Mouse (Mus musculus) hindbrain, embryonic 16.5 days (tissue): ENCODE measurements around the gene Utf1. TPM values are rescaled to one million over a fixed set of nuclear protein-coding genes. Genes with fewer than 3 reads are reported as not detected.

ENCODE experiments used
- ATAC-seq: fragments of 200-750 bp; cut with Nextera tagmentation; 2 replicates; pipeline ENCODE4 v1.8.0; 2017; ENCODE audit warnings: moderate TSS enrichment, moderate library complexity
- H3K27ac ChIP-seq: fragments of 300-500 bp; sonication (generic); 2 replicates; pipeline ENCODE4 v1.5.1; 2014; ENCODE audit warnings: low read depth, mild to moderate bottlenecking, control low read depth, low read length, moderate library complexity
- H3K27me3 ChIP-seq: fragments of 300-500 bp; sonication (generic); replicated peaks from 2 replicates; pipeline ENCODE4 v1.6.1; 2014; ENCODE audit warnings: low read length; ENCODE audit not compliant: control insufficient read depth, insufficient read depth
- H3K36me3 ChIP-seq: fragments of 300-500 bp; sonication (generic); 2 replicates; pipeline ENCODE4 v1.6.1; 2014; ENCODE audit warnings: mild to moderate bottlenecking, low read length, moderate library complexity, mixed read lengths; ENCODE audit not compliant: control insufficient read depth, insufficient read depth
- H3K4me1 ChIP-seq: fragments of 300-500 bp; sonication (generic); 2 replicates; pipeline ENCODE4 v1.6.1; 2014; ENCODE audit warnings: low read depth, low read length; ENCODE audit not compliant: control insufficient read depth, insufficient read depth
- H3K4me2 ChIP-seq: fragments of 300-500 bp; sonication (generic); 2 replicates; pipeline ENCODE4 v1.6.1; 2014; ENCODE audit warnings: mild to moderate bottlenecking, low read length, control low read depth, moderate library complexity
- H3K4me3 ChIP-seq: fragments of 300-500 bp; sonication (generic); 2 replicates; pipeline ENCODE4 v1.5.1; 2014; ENCODE audit warnings: mild to moderate bottlenecking, low read length, control low read depth, moderate library complexity
- H3K9ac ChIP-seq: fragments of 300-500 bp; sonication (generic); 2 replicates; pipeline ENCODE4 v1.6.1; 2014; ENCODE audit warnings: low read depth, mild to moderate bottlenecking, control low read depth, low read length, moderate library complexity
- H3K9me3 ChIP-seq: fragments of 300-500 bp; sonication (generic); 2 replicates; pipeline ENCODE4 v1.6.1; 2014; ENCODE audit warnings: mild to moderate bottlenecking, low read length, moderate library complexity; ENCODE audit not compliant: control insufficient read depth
- WGBS: fragments of 180-500 bp; shearing (Covaris S2); extraction: QIAGEN DNeasy Blood & Tissue Kit; methylation state at CpG from one replicate; pipeline ENCODE4 v1.1.7; 2014; 5-methylcytosine and 5-hydroxymethylcytosine counted together
- polyA plus RNA-seq: library from polyadenylated mRNA; unstranded; fragments of >200 nt; fragmentation: Nextera tagmentation; extraction: Ambion mirVana; gene quantifications from 2 replicates; pipeline ENCODE4 v1.2.1, GENCODE M21; 2015

Utf1 gene
- polyA plus RNA-seq, 1 experiment from 2014 or later = not detected

- Histone ChIP-seq H3K9ac (no peak overlapping the region), H3K4me2 (no peak overlapping the region), H3K4me3 (no peak overlapping the region), H3K9me3 (no peaks in the 10 kb centered on the region), H3K27ac (no peak overlapping the region), H3K4me1 (peaks cover 11% of the 10 kb centered on the region), H3K27me3 (no peaks in the 10 kb centered on the region), H3K36me3 (no peaks in the 10 kb centered on the region)
- no peak for ATAC-seq
- 56% methylated on average over 5 of the region's 5 CpGs for WGBS
These were observed 31.9 kb downstream of the Utf1 start for GRCm38 (mm10) chr7:139975471-139975870.

GRCm38 (mm10) chr7:139978278-139978892, 34.8 kb downstream of the Utf1 start, which contains the start of gene 6430531B16Rik:
Gene 6430531B16Rik, minus strand, starts transcription at chr7:139978755.
- no peaks in the 10 kb centered on the region for H3K9me3 ChIP-seq
- H3K27ac ChIP-seq = peak within 1 kb of the TSS; percentile 48
- peak; percentile 98 for ATAC-seq

DNA sequence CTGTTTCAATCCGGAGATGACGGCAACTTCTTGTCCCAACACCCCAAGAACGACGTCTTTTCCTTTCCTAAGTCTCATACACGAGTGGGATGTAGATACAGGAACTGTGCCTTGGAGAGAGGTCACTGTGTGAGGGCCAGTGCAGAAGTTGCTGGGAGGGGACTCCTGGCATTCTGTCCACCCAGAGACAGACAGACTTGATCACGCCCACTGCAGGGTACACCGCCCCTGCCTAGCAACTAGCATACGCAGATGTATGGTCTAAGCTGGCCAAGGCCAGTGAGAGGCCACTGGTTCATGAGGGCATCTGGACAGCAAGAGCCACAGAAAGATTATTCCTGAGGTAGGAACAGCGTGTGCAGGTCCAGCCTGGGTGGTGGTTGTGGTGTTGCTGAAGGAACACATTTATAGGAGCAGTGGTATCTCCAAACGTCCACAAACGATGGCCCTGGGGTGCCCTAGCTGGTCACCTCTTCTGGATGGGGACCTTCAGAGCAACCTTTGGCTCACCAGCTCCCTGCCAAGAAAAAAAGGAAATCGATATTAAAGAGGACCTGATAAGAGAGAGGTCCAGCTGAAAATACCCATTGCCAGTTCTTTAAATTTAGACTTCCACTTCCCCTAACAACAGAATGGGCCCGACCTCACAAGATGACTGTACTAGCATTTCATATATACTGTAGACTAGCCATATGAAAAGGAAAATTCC, 35.6 kb downstream of the Utf1 start:
- WGBS = 43% methylated on average over 13 of the region's 13 CpGs
- peak; percentile 73 for ATAC-seq

More at GRCm38 (mm10) chr7:139978278-139978892, 34.8 kb downstream of the Utf1 start, which contains the start of gene 6430531B16Rik:
- 3% methylated on average over 32 of the region's 32 CpGs for WGBS
- Histone ChIP-seq H3K36me3 (no peaks in the 10 kb centered on the region), H3K4me3 (peak within 1 kb of the TSS; percentile 62), H3K9ac (peak within 1 kb of the TSS; percentile 76), H3K4me2 (peak within 1 kb of the TSS; percentile 92), H3K27me3 (no peaks in the 10 kb centered on the region), H3K4me1 (peaks cover 11% of the 10 kb centered on the region)

DNA sequence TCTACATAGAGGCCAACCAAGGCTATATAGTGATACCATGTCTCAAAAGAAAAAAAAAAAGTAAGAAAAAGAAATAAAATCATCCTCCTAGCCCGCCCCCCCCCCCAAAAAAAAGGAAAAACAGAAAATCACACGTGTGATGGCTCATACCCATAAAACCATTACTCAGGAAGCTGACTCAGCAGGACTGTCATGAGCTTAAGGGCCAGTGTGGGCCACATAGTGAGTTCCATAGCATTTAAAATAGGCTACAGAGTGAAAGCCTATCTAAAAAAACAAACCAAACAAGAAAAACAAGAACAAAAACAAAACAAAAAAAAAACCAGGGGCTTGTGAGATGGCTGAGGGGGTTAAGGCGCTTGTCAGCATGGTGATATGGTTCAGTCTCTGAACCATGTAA, 37.2 kb downstream of the Utf1 start:
- no peaks in the 10 kb centered on the region for H3K9me3 ChIP-seq
- H3K4me2 ChIP-seq = no peak overlapping the region
- WGBS = 54% methylated on average over 3 of the region's 3 CpGs
- H3K4me3 ChIP-seq = no peak overlapping the region
- no peak overlapping the region for H3K27ac ChIP-seq
- H3K4me1 ChIP-seq = peaks cover 11% of the 10 kb centered on the region
- no peak for ATAC-seq
- H3K9ac ChIP-seq = no peak overlapping the region
- no peaks in the 10 kb centered on the region for H3K36me3 ChIP-seq
- no peaks in the 10 kb centered on the region for H3K27me3 ChIP-seq

More for the DNA sequence above, 35.6 kb downstream of the Utf1 start:
- Histone ChIP-seq H3K4me1 (peaks cover 11% of the 10 kb centered on the region), H3K4me2 (peak overlapping the region; percentile 92), H3K9ac (peak overlapping the region; percentile 76), H3K27ac (peak overlapping the region; percentile 39; the same call in 1 of the 2 replicates), H3K36me3 (no peaks in the 10 kb centered on the region), H3K4me3 (peak overlapping the region; percentile 62), H3K27me3 (no peaks in the 10 kb centered on the region), H3K9me3 (no peaks in the 10 kb centered on the region)

DNA sequence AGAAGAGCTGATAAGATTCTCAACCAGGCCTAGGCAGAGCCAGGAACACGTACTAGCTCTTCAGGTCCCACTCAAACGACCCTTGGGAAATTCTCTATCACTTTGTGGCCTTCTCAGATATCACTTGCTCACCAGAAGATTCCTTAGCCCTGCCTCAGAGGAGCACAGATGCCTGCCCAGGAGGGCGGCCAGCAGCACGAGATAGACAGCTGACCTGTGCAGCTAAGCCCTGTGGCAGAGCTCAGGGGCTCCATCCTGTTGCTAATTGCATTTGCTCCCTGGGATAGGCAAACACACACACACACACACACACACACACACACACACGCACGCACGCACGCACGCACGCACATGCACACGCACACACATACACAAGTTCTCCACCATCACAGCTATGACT, 38.5 kb downstream of the Utf1 start:
- ATAC-seq = no peak
- no peak overlapping the region for H3K27ac ChIP-seq
- H3K4me2 ChIP-seq = no peak overlapping the region
- no peaks in the 10 kb centered on the region for H3K27me3 ChIP-seq
- H3K4me1 ChIP-seq = peaks cover 11% of the 10 kb centered on the region
- H3K9ac ChIP-seq = no peak overlapping the region
- H3K36me3 ChIP-seq = no peaks in the 10 kb centered on the region
- H3K4me3 ChIP-seq = no peak overlapping the region
- WGBS = 92% methylated on average over 11 of the region's 11 CpGs
- H3K9me3 ChIP-seq = no peaks in the 10 kb centered on the region

DNA sequence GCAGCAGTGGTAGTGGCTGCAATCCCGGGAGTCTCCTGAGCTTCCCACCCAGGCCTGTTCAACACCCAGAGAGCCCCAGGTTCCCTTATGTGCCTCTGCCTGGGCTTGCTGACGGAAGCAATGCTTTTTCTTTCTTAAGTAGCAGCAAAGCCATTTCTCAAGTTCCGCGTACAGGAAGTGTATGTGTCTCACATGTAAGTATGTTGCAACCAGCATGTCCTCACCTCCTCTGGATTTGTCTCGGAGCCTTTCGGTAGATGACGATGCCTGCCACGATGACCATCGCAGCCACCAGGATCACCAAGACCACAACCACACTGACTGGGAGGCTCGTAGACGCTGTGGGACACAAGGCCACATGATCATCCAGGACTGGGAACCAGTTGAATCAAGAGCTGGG, 40.9 kb downstream of the Utf1 start:
- H3K9ac ChIP-seq = no peak overlapping the region
- H3K9me3 ChIP-seq = no peaks in the 10 kb centered on the region
- H3K27me3 ChIP-seq = no peaks in the 10 kb centered on the region
- no peak overlapping the region for H3K27ac ChIP-seq
- no peak overlapping the region for H3K4me2 ChIP-seq
- H3K36me3 ChIP-seq = no peaks in the 10 kb centered on the region
- no peaks in the 10 kb centered on the region; the same call in 1 of the 2 replicates for H3K4me1 ChIP-seq
- H3K4me3 ChIP-seq = no peak overlapping the region
- WGBS = 91% methylated on average over 11 of the region's 11 CpGs
- ATAC-seq = no peak

DNA sequence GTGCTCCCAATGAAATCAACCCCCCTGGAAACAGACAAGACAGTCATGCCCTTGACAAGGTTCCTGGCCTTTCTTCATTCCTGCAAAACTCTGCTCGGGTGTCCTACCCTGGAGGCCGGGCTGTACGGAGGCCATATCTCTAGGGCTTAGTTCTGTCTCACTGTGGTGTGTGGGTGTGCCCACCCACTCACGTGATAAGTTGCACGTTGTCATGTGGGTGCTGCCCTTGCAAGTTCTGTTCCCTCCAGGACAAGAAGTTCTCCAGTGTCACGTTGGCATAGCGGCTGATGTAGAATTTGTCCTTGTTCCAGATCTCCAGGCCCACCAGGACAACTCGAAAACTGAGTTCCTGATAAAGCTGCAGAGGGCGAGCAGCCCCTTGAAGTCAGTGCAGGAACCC, 44.7 kb downstream of the Utf1 start:
- Histone ChIP-seq H3K36me3 (no peaks in the 10 kb centered on the region), H3K4me1 (no peaks in the 10 kb centered on the region), H3K9ac (no peak overlapping the region), H3K9me3 (no peaks in the 10 kb centered on the region), H3K27ac (no peak overlapping the region), H3K4me3 (no peak overlapping the region), H3K27me3 (no peaks in the 10 kb centered on the region), H3K4me2 (no peak overlapping the region)
- no peak for ATAC-seq
- WGBS = 88% methylated on average over 9 of the region's 9 CpGs

DNA sequence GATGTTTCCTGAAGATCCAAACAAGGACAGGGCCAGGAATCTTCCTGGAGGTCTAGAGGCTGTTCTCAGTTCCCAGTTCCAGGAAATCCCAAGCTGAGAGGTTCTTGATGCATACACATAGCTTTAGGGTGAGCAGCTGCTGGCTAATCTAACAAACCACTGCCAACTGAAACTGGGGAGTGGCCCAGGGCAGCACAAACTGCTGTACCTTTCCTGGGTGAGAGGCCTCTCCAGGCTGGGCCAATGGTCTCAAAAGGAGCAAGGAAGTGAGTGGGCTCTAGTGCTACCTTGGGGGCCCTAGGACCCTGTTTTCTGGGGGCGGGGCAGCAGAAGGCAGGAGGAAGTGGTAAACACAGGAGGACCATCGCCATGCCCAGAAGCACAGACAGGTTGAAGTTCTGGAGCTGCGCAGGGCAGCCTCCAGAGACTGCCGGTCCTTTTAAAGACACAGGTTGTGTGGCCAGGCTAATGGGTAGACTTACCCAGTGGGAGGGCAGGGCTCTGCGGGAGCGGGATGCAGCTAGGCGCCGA, 47.3 kb downstream of the Utf1 start:
- no peaks in the 10 kb centered on the region for H3K9me3 ChIP-seq
- H3K4me3 ChIP-seq = no peak overlapping the region
- H3K4me2 ChIP-seq = no peak overlapping the region
- WGBS = 90% methylated on average over 8 of the region's 8 CpGs
- no peak for ATAC-seq
- no peaks in the 10 kb centered on the region for H3K4me1 ChIP-seq
- no peak overlapping the region for H3K9ac ChIP-seq
- H3K36me3 ChIP-seq = peaks cover 3% of the 10 kb centered on the region; the same call in 1 of the 2 replicates
- H3K27me3 ChIP-seq = no peaks in the 10 kb centered on the region
- H3K27ac ChIP-seq = no peak overlapping the region

- no peak within 1 kb of the TSS for H3K4me2 ChIP-seq
- no peak within 1 kb of the TSS for H3K27ac ChIP-seq
- 28% methylated on average over 7 of the region's 7 CpGs for WGBS
These were observed 48.8 kb downstream of the Utf1 start, which contains the start of gene Adam8 for GRCm38 (mm10) chr7:139992406-139992805. Gene Adam8, minus strand, starts transcription at chr7:139992562.

More at GRCm38 (mm10) chr7:139992406-139992805, 48.8 kb downstream of the Utf1 start, which contains the start of gene Adam8:
- Histone ChIP-seq H3K9ac (no peak within 1 kb of the TSS), H3K36me3 (peaks cover 14% of the 10 kb centered on the region), H3K4me1 (no peaks in the 10 kb centered on the region), H3K4me3 (no peak within 1 kb of the TSS), H3K27me3 (no peaks in the 10 kb centered on the region), H3K9me3 (no peaks in the 10 kb centered on the region)
- ATAC-seq = no peak
